Mouse (Mus musculus) urinary bladder, adult 2 months (tissue): ENCODE data around the gene Tnip2. TPM values are rescaled to one million over a fixed set of nuclear protein-coding genes. Genes with fewer than 3 reads are reported as not detected.

Experiments
- DNase-seq: peaks from one replicate; pipeline ENCODE4 v3.0.0; 2022; ENCODE audit warnings: low spot score
- polyA plus RNA-seq: library from polyadenylated mRNA; depleted of rRNA; stranded (reverse); fragments of >200 nt; gene quantifications from 2 replicates; pipeline ENCODE4 v1.2.3, GENCODE M21; 2012

Tnip2 gene
- polyA plus RNA-seq, 1 experiment = 43.9 TPM

DNA sequence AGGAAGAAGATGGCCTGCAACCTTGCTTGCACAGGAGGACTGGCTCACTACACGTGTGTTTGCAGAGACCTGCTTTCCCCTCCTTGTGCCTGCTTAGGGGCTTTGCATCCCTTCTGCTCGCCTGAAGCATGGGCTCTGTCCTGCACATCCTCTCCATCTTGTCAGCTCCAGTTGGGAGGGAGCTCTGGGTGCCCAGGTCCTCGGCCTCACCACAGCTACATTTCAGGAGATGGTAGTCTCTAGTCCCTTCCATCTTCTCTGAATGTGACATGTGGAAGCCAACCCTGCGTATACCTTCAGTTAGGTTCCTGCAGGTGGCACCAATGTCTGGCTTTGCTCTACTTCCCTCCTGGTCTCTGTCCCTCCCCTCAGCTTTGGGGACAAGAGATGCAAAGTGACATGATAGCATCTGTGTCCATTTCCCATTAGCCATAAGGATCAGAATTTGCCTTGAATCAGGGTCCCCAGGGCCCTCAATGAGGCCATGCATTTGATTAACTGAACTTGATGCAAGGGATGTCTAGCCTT, 10.2 kb upstream of the Tnip2 start:
- no peak for DNase-seq

DNA sequence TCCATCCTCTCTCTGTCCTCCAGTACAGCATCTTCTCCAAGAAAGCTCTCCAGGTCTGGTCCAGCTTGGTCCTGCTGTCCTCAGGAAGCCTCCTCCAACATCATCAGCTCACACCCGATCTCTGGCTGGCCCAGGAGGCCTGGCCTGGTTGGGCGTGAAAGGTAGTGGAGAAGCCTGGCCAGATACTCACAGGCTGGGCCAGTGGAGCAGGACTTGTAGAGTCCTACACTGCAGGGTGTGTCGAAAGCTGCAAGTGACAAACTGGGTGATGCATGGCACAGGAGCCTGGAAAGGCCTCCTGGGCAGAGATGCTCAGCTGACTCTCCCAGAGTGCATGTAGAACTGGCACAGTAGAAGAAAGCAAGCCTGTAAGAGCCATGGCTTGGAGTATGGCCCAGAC, 7.5 kb upstream of the Tnip2 start:
- no peak for DNase-seq

DNA sequence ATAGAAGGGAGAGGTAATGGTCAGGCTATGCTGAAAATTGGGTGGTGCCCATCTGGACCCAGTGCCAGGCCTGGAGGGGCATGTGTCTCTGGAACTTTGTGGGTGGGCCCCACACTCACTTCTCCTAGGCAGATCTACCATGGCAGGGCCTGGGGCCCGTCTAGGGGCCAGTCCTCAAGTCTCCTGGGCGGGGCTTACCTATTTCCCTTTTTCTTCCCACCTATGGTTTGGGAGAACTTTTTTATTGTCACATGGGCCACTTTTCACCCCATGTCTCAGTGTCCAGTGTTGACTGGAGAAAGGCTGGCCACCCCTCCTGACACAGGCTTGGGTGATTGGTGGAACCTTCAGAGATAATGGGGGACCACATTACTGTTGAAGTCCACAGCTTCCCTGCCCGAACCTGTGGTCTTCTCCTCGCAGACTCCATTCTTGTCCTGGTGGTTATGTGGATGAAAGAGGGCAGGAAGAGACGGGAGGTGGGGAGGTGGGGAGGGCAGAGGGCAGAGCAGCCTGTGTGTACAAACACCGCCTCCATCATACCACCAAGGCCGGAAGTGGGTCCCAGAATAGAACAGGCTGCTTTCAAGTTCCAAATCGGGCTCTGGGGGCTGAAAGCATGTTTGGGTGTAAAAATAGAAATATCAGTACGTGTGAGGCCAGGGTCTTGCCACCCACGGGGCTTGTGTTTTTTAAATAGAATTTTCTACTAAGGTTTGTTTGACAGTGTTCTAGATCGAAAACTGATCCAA, 6.8 kb upstream of the Tnip2 start:
- no peak for DNase-seq

DNA sequence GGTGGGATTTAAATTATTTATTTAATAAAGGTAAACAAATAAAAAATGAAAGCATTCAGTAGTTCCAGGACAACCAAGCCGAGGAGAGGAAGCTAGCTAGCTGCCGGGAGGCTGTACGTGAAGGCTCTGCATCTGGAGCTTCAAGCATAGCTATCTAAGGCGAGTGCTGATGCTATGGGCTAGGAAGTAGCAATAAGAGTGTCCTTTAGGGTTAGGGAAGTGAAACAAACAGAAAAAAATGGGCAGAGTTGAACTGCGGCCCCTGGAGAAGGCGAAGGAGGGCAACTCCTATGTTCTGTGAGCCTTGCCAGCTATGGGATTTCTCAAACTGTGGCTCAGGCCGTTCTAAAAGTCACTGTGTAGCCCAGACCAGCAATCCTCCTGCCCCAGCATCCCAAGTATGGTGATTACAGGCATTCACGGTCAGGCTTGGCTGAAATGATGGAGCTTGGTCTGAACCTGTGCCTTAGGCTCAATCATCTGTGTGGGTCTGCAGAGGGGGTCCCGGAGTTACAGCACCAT, 5.7 kb upstream of the Tnip2 start:
- DNase-seq = no peak

DNA sequence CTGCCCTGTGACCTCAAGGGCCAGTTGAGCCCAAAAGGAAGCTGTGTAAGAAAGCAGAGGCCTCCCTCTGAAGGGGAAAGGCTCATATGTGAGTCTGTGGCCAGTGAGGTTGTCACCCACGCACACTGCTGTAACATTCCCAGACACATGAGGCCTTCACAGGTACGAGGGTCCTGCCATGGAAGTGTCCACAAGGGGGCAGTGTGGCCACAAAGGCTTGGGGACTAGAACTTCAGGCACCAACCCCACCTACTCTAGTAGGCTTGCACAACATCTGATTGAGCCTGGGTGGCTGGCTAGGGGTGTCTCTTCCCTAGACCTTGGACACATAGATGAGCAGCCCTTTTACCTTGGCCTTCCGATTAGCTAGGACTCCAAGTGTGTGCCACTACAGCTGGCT, 4.1 kb upstream of the Tnip2 start:
- peak; percentile 61 for DNase-seq

DNA sequence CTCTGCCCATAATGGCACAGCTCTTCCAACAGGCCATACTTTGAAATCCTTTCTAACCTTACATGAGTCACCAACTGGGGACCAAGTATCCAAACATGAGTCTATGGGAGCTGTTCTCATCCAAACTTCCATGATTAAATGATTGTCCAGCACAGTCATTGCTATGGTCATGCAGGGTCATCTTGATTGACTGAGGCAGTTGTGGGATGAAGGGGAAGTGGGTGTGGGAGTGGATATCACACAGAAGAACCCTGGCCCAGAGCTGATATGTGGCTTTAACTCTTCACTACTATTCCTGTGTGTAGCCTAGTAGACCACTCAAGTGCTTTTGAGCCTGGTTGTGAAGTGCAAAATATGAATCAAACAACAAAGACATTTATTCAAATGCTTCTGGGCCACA, 1.3 kb upstream of the Tnip2 start:
- no peak for DNase-seq

DNA sequence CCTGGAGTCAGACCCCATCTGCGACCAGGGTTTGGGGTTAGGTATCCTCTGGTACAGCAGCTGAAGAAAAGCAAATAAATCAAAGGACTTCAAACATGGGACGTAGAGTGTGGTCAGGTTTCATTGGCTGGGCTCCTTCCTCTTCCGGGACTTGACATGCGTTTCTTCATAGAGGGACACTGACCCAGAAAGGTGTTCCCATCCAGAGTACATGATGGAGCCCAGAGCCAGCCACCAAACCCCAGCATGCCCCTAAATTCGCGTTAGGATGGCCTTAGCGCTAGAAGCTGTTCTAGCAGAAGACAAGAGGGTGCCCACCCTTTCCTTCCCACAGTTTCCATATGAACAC, 401 bp upstream of the Tnip2 start:
- DNase-seq = no peak

DNA sequence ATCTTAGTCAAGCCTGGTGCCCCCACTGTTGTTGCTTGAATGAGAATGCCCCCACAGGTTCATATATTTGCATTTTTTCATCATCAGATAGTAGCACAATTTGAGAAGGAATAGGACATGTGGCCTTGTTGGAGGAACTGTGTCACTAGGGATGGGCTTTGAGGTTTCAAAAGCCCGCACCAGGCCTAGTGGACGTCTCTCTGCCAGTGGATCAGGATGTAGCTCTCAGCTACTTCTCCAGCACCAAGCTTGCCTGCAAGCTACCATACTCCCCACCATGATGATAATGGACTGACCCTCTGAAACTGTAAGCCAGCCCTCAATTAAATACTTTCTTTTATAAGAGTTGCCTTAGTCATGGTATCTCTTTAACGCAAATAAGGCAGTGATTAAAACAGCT, 1.3 kb downstream of the Tnip2 start:
- no peak for DNase-seq

DNA sequence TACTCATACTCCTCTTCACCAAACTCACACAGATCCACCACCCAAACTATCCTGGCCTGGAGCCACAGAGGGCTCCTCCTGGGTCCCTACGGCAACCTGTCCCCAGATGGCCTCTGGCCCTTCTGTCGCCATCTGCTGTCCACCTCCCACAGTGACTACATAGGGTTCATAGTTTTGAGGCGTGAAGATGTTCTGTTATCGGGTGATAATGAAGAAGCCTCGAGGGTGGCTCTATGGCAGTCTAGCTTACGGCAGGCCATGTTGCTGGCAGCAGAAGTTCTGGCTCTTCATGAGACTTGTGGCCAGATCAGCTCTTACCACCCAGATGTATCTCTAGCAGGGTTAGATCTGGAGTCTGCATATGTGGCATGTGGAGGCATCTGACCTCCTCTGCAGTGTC, 11.0 kb downstream of the Tnip2 start:
- DNase-seq = no peak

DNA sequence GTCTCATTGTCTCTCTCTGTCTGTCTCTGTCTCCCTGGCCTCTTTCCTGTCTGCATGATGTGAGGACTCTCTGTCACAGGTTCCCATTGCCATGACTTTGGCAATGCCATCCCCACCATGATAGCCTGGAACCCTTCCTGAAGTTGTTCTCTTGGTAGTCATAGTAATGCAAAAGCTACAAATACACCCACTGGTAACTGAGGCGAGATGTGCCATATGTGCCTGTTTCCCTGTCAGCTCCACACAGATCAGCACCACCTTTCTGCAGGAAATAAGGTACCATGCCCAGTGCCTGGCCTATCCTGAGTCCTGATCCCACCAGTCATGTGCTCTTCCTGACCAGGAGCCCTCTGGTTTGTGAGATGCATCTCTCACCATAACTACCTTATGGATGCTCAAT, 11.4 kb downstream of the Tnip2 start:
- no peak for DNase-seq

DNA sequence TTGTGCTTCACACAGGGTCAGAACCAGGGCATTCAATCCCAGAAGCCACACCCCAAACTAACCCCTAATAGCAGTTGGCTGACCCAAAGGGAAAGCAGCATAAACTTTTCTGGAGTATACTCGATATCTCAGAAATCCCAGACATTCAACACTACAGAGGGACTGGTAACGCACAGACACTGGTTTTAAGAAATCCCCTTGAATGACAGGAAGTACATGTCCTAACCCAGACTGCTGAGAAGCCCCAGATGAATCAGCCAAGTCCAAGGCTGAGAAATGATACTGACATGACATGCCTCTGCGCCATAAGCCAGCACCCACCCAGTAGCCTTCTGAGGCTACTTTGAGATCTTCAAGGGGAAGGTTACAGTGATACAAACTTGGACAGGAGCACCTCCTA, 12.2 kb downstream of the Tnip2 start:
- no peak for DNase-seq

DNA sequence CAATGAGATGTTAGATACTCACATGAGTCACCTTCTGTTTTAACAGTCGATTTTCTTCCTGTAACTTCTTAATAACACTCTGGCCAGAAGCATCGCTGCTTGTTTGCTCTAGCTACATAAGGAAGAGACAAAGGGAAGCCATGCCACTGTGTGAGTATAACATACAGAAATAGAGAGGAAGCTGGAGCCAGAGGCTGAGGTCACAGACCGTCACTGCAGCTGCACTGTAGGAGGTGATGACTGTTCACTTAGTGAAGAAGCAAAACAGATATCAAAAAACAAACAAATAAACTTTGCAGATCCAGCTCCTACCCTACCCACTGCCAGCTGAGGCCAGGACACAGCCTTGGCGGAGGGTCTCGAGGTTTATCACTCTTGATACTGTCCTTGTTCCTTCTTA, 12.9 kb downstream of the Tnip2 start:
- no peak for DNase-seq

DNA sequence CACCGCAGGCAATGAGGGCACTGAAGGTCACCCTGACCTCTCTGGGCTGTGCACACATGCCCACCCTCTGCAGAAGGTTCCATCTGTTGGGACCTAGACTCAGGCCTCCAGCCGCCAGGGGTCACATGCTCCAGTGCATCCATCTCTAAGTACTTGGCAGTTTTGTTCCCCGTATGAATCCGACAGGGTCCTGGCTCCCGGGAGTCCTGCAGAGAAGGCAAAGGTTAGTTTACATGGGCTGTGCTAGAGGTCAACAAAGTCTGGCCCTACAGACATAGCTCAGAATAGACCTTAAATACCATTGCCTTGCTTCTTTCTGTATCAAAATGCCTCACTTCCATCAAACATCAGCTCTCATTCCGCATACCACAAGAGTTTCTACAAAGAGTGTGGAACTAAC, 17.0 kb downstream of the Tnip2 start:
- DNase-seq = no peak

DNA sequence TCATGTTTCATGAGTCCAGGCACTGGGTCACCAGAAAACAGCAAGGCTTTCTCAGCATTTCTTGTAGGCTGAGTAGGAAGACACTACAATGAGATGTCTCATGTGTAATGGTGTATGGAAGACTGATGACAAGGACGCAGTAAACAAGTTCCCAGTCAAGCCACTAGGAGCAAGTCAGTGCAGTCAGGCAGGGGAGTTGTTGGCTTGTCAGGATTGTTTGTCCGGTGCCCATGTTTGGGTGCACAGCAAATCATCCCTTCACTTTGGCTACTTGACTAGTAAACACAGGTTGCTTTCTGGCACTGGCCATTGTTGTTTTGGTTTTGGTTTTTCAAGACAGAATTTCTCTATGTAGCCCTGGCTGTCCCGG, 24.4 kb downstream of the Tnip2 start:
- DNase-seq = no peak

DNA sequence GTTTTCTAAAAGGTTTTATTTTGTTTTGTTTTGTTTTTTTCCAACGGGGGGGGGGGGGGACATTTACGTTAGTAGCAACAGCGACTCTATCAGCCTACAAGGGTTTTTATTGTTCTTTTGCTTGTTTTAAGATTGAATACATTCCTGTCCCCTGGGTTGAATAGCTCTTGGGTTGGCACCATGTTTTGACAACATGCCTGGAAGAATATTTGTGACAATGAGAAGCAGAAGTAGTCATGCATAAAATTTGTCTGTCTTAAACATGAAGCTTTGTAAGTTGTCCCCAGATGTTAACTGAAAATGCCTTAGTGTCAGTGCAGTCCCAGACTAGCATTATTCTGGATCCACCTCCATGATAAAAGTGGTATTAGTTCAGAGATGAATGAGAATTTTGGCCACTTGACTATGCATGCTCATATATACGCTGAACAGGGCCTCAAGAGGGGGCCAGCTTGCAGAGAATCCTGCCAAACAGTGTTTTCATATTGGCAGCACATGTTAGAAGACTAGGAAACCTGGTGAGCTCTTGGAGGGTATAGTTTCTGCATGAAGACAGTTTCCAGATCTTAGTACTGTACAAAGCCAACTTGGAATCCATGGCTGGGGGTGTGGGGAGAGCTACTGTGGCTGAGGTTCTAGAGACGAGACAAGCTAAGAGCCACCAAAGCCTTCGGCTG, 24.9 kb downstream of the Tnip2 start:
- no peak for DNase-seq

DNA sequence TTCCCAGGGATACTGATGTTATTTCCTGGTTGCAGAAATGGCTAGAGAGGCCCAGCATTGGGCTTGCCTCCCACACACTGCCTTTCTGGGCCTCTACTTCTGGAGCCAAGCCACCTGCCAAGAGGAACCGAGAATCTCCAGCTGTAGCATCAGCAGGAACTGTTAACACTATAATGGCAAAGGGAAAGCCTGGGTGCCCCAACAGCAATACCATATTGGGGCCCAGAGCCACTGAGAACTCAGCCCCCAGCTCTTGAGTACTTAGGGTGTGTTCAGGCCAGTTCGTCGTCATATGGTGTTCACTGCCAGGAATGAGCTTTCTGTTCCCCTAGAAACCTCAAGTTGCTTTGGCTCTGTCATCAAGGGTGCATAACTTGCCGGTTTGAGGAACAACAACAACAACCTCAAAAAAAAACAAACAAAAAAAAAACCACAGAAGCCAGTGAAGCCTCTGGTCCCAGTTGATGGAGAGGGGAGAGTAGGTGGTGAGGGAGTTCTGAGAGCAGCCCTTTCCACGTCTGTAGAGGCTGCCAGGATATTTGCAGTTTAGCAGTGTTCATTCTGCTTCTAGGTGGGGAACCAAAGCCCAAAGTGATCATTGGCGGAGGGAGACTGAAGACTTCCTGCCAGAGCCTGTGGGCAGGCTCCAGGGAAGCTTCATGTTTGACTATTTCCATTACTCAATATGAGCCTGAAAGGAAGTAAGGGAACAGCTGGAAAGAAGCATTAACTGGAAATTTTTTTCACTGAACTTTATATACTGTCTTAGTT, 26.3 kb downstream of the Tnip2 start:
- DNase-seq = no peak

DNA sequence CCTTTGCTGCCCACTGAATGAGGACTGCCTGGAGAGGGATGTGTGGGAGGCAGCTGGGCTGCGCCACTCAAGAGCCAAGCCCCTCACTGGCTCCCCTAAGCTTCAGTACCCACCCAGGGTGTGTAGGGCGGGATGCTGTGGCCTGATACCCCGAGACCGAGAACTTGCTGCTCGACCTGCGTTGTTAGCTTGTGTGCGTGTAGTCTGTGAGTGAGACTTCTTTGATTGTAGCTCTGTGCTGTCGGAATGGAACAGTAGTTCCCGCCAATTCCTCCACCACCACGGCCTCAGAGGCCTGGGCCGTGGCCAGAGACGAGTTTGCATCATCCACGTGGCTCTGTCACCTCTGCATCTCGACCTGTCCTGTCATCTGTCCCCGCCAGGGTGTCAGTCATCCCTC, 28.1 kb downstream of the Tnip2 start:
- no peak for DNase-seq

DNA sequence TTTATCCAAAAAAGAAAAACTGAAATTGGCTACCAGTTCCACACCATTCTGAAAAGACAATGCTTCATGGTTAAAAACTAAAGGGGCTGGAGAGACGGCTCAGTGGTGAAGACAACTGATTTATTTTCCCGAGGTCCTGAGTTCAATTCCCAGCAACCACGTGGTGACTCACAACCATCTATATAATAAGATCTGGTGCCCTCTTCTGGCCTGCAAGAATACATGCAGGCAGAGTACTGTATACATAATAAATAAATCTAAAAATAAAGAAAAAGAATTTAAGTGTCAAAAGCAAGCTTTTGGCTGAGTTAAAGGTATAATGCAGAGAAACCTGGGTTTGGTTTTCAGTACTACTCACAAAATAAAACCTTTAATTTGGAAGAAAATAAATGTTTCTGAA, 32.9 kb downstream of the Tnip2 start:
- no peak for DNase-seq

DNA sequence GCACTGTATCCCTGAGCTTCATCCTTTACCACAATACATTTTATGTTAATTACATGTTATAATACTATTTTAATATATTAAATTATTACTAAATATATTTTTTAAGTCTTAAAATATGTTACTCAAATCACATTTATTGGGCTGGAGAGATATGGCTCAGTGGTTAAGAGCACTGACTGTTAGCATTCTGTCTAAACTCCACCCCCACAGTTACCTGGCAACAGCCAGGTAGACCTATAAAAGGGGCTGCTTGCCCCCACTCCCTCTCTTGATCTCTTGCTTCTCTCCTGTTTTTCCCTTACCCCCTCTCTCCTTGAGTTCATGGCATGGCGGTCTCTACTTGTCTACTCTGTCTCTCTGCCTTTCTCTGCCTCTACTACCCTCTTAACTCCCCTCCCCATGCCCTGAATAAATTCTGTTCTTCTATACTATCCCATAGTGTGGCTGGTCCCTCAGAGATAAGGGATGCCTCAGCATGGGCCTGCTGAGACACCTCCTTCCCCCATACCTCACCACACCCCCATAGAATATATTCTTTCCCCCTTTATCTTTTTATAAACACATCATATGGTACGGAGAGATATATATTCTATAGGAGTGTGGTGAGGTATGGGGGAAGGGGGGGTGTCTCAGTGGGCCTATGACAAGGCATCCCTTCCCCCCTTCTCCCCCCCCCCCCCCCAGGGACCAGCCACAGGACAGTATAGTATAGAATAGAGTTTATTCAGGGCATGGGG, 45.6 kb downstream of the Tnip2 start:
- no peak for DNase-seq

DNA sequence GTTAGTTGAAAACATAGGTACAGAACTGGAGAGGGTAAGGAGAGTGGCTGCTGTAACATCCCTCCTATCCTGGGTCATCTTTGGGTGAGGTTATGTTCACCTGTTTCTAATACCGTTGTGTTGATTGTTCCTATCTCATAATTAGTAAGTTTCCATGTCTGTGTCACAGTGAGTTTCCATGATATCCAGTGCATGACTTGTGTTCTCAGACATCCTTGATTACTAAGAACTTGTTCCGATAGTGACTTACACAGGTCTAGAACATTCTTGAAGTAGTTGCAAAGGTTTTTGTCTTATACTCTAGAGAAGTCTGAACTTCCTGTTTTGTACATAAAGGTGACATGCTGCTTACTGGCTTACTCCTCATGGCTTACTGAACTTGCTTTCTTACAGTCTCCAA, 47.1 kb downstream of the Tnip2 start:
- DNase-seq = no peak

DNA sequence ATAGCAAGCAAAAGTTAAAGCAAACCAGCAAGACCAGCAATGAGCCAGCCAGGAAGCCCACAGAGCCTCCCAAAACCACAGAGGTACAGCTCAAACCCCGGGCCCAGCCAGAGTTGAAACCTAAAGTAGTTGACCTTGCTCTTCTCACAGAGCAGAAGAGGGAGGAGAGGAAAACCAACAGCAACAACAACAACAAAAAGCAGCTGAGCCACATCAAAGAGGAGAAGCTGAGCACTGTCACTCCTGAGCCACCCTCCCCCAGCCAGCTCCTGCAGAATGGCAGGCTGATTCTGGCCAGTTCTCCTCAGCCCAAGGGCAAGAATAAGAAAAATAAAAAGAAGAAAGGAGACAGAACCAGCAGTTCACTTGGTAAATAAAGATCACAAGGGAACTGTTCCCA, 47.7 kb downstream of the Tnip2 start:
- no peak for DNase-seq

DNA sequence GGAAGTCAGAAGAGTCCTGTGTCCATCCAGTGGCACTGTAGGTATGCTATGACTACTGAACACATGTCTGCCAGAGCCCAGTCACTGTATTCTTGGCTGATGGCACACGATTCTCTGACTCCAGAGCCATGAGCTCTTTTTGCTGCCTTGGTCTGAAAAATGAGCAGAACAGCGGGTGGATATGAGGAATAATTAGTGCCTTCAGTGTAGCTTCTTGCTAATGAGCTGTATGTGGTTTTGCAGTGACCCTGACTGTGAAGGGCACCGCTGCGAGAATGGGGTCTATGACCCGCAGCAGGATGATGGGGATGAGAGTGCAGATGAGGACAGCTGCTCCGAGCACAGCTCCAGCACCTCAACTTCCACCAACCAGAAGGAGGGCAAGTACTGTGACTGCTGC, 52.0 kb downstream of the Tnip2 start:
- DNase-seq = no peak
